Mouse (Mus musculus): Measurements from ENCODE around the gene Gm49342. TPM values are rescaled to one million over a fixed set of nuclear protein-coding genes. Genes with fewer than 3 reads are reported as not detected.
"Not testable (repeated sequence)": the region's sequence is repeated elsewhere in the genome, so short reads cannot be mapped to it uniquely, and the experiment has no call there.

Gm49342 gene
- polyA plus RNA-seq, 1 experiment from 2014 or later = not detected

GRCm38 (mm10) chr14:50929951-50930350, 14.4 kb upstream of the Gm49342 start:
- peak overlapping the region; percentile 77 for H3K4me2 ChIP-seq (replicated peaks; ENCODE audit: low read depth, low read length)
- no peaks in the 10 kb centered on the region for H3K9me3 ChIP-seq (ENCODE audit: control insufficient read depth, low read depth, low read length)
- peak overlapping the region; percentile 89 for H3K27ac ChIP-seq (ENCODE audit: low read length)
- peak overlapping the region; percentile 85 for H3K4me3 ChIP-seq (ENCODE audit: low read depth, low read length)
- H3K9ac ChIP-seq (replicated peaks; ENCODE audit: low read depth, low read length) = peak overlapping the region; percentile 94
- H3K36me3 ChIP-seq (ENCODE audit: control insufficient read depth, insufficient read depth, low read length) = peaks cover 27% of the 10 kb centered on the region
- no peaks in the 10 kb centered on the region for H3K27me3 ChIP-seq (ENCODE audit: control insufficient read depth, insufficient read depth, low read length)
- 15% methylated on average over 10 of the region's 10 CpGs for WGBS
- H3K4me1 ChIP-seq (ENCODE audit: control insufficient read depth, insufficient read depth, low read length) = peaks cover 15% of the 10 kb centered on the region
- no peak for ATAC-seq (ENCODE audit: insufficient number of reproducible peaks, insufficient read depth, low FRiP score, low read depth)

GRCm38 (mm10) chr14:50930377-50930753, 14.0 kb upstream of the Gm49342 start:
- ATAC-seq (ENCODE audit: insufficient number of reproducible peaks, insufficient read depth, low FRiP score, low read depth) = peak; percentile 39
- Histone ChIP-seq H3K36me3 (ENCODE audit: control insufficient read depth, insufficient read depth, low read length) (peaks cover 27% of the 10 kb centered on the region), H3K4me2 (replicated peaks; ENCODE audit: low read depth, low read length) (peak overlapping the region; percentile 77), H3K4me3 (ENCODE audit: low read depth, low read length) (peak overlapping the region; percentile 85), H3K9me3 (ENCODE audit: control insufficient read depth, low read depth, low read length) (no peaks in the 10 kb centered on the region), H3K4me1 (ENCODE audit: control insufficient read depth, insufficient read depth, low read length) (peaks cover 15% of the 10 kb centered on the region), H3K9ac (replicated peaks; ENCODE audit: low read depth, low read length) (peak overlapping the region; percentile 94), H3K27ac (ENCODE audit: low read length) (peak overlapping the region; percentile 89), H3K27me3 (ENCODE audit: control insufficient read depth, insufficient read depth, low read length) (no peaks in the 10 kb centered on the region)
- under 1% methylated on average over 38 of the region's 38 CpGs for WGBS

DNA sequence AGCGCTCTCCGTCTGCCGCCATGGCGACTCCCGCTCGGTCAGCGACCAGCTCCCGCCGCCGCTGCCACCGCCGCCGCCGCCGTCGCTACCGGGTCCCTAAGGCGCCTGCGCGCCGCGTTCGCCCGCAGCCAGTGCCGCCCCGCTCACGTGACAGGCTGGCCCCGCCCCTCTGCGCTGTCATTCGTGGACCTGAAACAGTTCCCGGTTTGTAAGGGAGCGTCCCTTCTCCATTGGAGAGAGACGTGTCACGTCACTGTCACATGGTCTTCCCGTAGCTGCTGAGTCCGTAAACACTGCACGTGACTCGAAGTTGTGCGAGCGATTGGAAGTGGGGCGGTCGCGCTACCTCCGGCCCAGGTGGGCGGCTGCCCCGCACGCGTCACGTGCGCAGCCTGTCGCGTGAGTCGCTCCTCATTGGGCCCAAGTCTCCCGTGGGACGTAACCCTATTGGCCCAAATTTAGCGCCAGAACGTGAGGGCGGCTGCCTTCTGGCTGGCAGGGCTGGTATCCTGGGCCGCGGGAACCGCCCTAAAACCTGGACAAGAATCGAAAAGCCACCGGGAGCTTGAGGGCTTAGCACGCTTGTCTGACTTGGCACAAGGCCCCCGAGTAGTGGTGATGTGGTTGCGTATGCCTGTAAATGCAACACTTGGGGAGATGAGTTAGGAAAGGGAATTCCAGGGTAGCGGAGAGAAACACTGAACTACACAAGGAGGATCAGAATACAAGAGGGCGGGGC, 13.4 kb upstream of the Gm49342 start, which contains the start of the genes Pip4p1 and Pnp:
Gene Pip4p1 (minus strand): TSS at position 103 of the 739 bp plus-strand sequence.
Gene Pnp (plus strand): TSS at position 329 of the 739 bp plus-strand sequence.
- Histone ChIP-seq H3K27ac (ENCODE audit: low read length) (peak within 1 kb of the TSS; percentile 89), H3K9me3 (ENCODE audit: control insufficient read depth, low read depth, low read length) (no peaks in the 10 kb centered on the region), H3K4me1 (ENCODE audit: control insufficient read depth, insufficient read depth, low read length) (peaks cover 13% of the 10 kb centered on the region), H3K4me2 (replicated peaks; ENCODE audit: low read depth, low read length) (peak within 1 kb of the TSS; percentile 77), H3K36me3 (ENCODE audit: control insufficient read depth, insufficient read depth, low read length) (peaks cover 27% of the 10 kb centered on the region), H3K4me3 (ENCODE audit: low read depth, low read length) (peak within 1 kb of the TSS; percentile 85), H3K27me3 (ENCODE audit: control insufficient read depth, insufficient read depth, low read length) (no peaks in the 10 kb centered on the region), H3K9ac (replicated peaks; ENCODE audit: low read depth, low read length) (peak within 1 kb of the TSS; percentile 94)
- under 1% methylated on average over 61 of the region's 68 CpGs for WGBS
- ATAC-seq (ENCODE audit: insufficient number of reproducible peaks, insufficient read depth, low FRiP score, low read depth) = peak; percentile 99

GRCm38 (mm10) chr14:50931493-50932020, 12.8 kb upstream of the Gm49342 start:
- H3K4me1 ChIP-seq (ENCODE audit: control insufficient read depth, insufficient read depth, low read length) = peaks cover 8% of the 10 kb centered on the region; the same call in 1 of the 2 replicates
- H3K4me3 ChIP-seq (ENCODE audit: low read depth, low read length) = peak overlapping the region; percentile 85
- no peak for ATAC-seq (ENCODE audit: insufficient number of reproducible peaks, insufficient read depth, low FRiP score, low read depth)
- H3K36me3 ChIP-seq (ENCODE audit: control insufficient read depth, insufficient read depth, low read length) = peaks cover 21% of the 10 kb centered on the region
- H3K27ac ChIP-seq (ENCODE audit: low read length) = peak overlapping the region; percentile 78
- peak overlapping the region; percentile 59 for H3K4me2 ChIP-seq (replicated peaks; ENCODE audit: low read depth, low read length)
- WGBS = 10% methylated on average over 12 of the region's 12 CpGs
- no peaks in the 10 kb centered on the region for H3K9me3 ChIP-seq (ENCODE audit: control insufficient read depth, low read depth, low read length)
- H3K9ac ChIP-seq (replicated peaks; ENCODE audit: low read depth, low read length) = peak overlapping the region; percentile 48
- no peaks in the 10 kb centered on the region for H3K27me3 ChIP-seq (ENCODE audit: control insufficient read depth, insufficient read depth, low read length)

DNA sequence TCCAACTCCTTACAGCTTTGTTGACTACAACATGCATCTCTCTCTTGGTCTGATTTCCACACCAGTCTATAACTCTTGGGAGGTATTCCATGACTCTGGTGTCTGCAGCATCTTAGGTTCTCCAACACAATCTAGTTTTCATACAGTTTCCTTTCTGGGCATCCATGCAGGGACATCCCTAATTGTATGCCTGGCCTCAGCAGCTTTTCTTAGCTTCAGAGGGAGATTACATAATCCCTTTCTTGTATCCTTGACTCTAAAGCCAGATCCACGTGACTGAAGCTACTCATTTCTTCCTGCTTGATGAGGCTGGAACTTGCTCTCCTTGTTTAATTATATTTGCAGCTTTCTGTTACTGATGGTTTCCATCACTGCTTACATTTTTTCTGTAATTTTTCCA, 7.7 kb upstream of the Gm49342 start:
- H3K27me3 ChIP-seq (ENCODE audit: control insufficient read depth, insufficient read depth, low read length) = no peaks in the 10 kb centered on the region
- no peak for ATAC-seq (ENCODE audit: insufficient number of reproducible peaks, insufficient read depth, low FRiP score, low read depth)

DNA sequence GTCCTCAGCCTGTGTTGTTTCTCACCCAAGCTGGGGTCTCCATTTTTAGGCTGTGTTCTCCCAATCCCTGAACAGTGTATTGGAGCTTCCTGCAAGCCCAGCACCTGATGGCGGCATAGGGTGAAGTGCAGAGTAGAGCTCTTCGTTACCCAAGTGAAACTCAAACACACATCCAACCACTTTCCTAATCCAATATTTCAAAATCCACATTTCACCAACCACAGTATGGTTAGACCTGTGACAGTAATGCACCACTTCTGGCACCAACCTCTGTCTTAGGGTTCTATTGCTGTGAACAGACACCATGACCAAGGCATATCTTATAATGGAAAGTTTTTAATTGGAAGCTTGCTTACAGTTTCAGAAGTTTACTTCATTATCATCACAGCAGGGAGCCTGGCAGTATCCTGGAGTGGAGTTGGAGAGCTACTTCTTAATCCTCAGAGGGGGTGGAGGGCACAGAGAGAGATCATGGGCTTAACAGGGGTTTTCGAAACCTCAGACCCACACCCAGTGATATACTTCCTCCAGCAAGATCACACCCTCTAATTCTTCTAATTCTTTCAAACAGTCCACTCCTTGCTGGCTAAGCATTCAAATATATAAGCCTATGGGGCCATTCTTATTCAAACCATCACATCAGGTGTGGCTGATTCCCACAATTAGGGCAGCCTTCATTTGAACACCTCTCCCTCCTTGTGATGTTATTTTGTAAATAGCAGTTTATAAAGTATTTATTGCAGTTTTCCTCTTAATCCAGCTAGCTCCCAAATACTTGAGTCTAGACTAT, 6.0 kb upstream of the Gm49342 start:
- no peaks in the 10 kb centered on the region for H3K36me3 ChIP-seq (ENCODE audit: control insufficient read depth, insufficient read depth, low read length)
- H3K9me3 ChIP-seq (ENCODE audit: control insufficient read depth, low read depth, low read length) = no peaks in the 10 kb centered on the region
- no peak overlapping the region for H3K27ac ChIP-seq (ENCODE audit: low read length)
- no peak for ATAC-seq (ENCODE audit: insufficient number of reproducible peaks, insufficient read depth, low FRiP score, low read depth)
- H3K4me1 ChIP-seq (ENCODE audit: control insufficient read depth, insufficient read depth, low read length) = no peaks in the 10 kb centered on the region
- H3K27me3 ChIP-seq (ENCODE audit: control insufficient read depth, insufficient read depth, low read length) = no peaks in the 10 kb centered on the region
- no peak overlapping the region for H3K4me3 ChIP-seq (ENCODE audit: low read depth, low read length)
- H3K9ac ChIP-seq (replicated peaks; ENCODE audit: low read depth, low read length) = no peak overlapping the region
- 86% methylated on average over 3 of the region's 3 CpGs for WGBS
- no peak overlapping the region for H3K4me2 ChIP-seq (replicated peaks; ENCODE audit: low read depth, low read length)

More for the DNA sequence above, 7.7 kb upstream of the Gm49342 start:
- H3K4me2 ChIP-seq (replicated peaks; ENCODE audit: low read depth, low read length) = no peak overlapping the region
- WGBS = 57% methylated on average over 1 of the region's 1 CpGs
- no peaks in the 10 kb centered on the region for H3K4me1 ChIP-seq (ENCODE audit: control insufficient read depth, insufficient read depth, low read length)
- no peak overlapping the region for H3K4me3 ChIP-seq (ENCODE audit: low read depth, low read length)
- H3K9ac ChIP-seq (replicated peaks; ENCODE audit: low read depth, low read length) = no peak overlapping the region
- H3K27ac ChIP-seq (ENCODE audit: low read length) = no peak overlapping the region
- H3K36me3 ChIP-seq (ENCODE audit: control insufficient read depth, insufficient read depth, low read length) = no peaks in the 10 kb centered on the region
- H3K9me3 ChIP-seq (ENCODE audit: control insufficient read depth, low read depth, low read length) = no peaks in the 10 kb centered on the region

GRCm38 (mm10) chr14:50938940-50939339, 5.4 kb upstream of the Gm49342 start:
- Histone ChIP-seq H3K9ac (replicated peaks; ENCODE audit: low read depth, low read length) (no peak overlapping the region), H3K36me3 (ENCODE audit: control insufficient read depth, insufficient read depth, low read length) (no peaks in the 10 kb centered on the region), H3K27me3 (ENCODE audit: control insufficient read depth, insufficient read depth, low read length) (no peaks in the 10 kb centered on the region), H3K4me2 (replicated peaks; ENCODE audit: low read depth, low read length) (no peak overlapping the region), H3K27ac (ENCODE audit: low read length) (no peak overlapping the region), H3K4me3 (ENCODE audit: low read depth, low read length) (no peak overlapping the region), H3K9me3 (ENCODE audit: control insufficient read depth, low read depth, low read length) (no peaks in the 10 kb centered on the region), H3K4me1 (ENCODE audit: control insufficient read depth, insufficient read depth, low read length) (no peaks in the 10 kb centered on the region)
- no peak for ATAC-seq (ENCODE audit: insufficient number of reproducible peaks, insufficient read depth, low FRiP score, low read depth)
- 36% methylated on average over 2 of the region's 2 CpGs for WGBS

- ATAC-seq (ENCODE audit: insufficient number of reproducible peaks, insufficient read depth, low FRiP score, low read depth) = peak; percentile 93
- H3K4me1 ChIP-seq (ENCODE audit: control insufficient read depth, insufficient read depth, low read length); H3K27me3 ChIP-seq (ENCODE audit: control insufficient read depth, insufficient read depth, low read length); H3K9me3 ChIP-seq (ENCODE audit: control insufficient read depth, low read depth, low read length); H3K36me3 ChIP-seq (ENCODE audit: control insufficient read depth, insufficient read depth, low read length): not testable (repeated sequence)
- Histone ChIP-seq H3K4me3 (ENCODE audit: low read depth, low read length) (peak overlapping the region; percentile 41), H3K27ac (ENCODE audit: low read length) (peak overlapping the region; percentile 84), H3K4me2 (replicated peaks; ENCODE audit: low read depth, low read length) (peak overlapping the region; percentile 60), H3K9ac (replicated peaks; ENCODE audit: low read depth, low read length) (peak overlapping the region; percentile 38)
- under 1% methylated on average over 15 of the region's 15 CpGs for WGBS
Measured at GRCm38 (mm10) chr14:50944668-50945033, 334 bp downstream of the Gm49342 start.

Measured in stomach, embryonic 14.5 days (tissue).